Mouse (Mus musculus) heart, adult 2 months (tissue): ENCODE measurements around the gene Klk6.

Experiments
- CTCF ChIP-seq: fragments of 200-600 bp; IDR thresholded peaks from 2 replicates; pipeline ENCODE4 v1.8.1; 2022; ENCODE audit warnings: antibody characterized with exemption, mild to moderate bottlenecking, moderate library complexity
- EP300 ChIP-seq: fragments of 200-500 bp; IDR thresholded peaks from 2 replicates; pipeline ENCODE4 v1.6.1; 2011; ENCODE audit warnings: low read depth, low read length, control low read depth; ENCODE audit not compliant: insufficient read depth
- POLR2A ChIP-seq: fragments of 200-500 bp; IDR thresholded peaks from 2 replicates; pipeline ENCODE4 v1.6.1; 2011; ENCODE audit warnings: mild to moderate bottlenecking, low read depth, low read length, control low read depth; ENCODE audit not compliant: insufficient read depth

DNA sequence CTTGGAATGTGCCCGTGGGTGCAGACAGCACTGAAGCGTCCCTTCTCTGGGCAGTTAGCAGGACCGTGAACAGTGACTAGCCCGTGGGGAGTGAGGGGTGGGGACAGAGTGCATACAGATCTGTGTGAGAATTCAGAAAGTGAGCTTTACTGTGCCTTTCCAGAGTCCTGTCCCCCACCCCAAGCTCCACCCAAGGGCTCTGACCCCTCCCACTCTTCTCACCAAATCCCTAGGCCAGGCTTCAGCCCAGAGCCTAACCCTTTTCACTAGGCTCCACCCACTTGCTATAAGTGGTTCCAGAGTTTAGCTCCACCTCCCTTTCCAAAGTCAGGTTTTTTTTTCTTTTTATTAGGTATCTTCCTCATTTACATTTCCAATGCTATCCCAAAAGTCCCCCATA is 19.5 kb downstream of the Klk6 start:
- no peak for TF ChIP-seq EP300
- TF ChIP-seq CTCF, result no peak
- TF ChIP-seq POLR2A, result no peak
